Mouse (Mus musculus) liver, adult 2 months (tissue): ENCODE results near the gene Slc46a3. TPM values are rescaled to one million over a fixed set of nuclear protein-coding genes. Genes with fewer than 3 reads are reported as not detected.

Experiments used
- DNase-seq: peaks from one replicate; pipeline ENCODE4 v3.0.0-alpha.2; 2011; ENCODE audit warnings: low read depth, low spot score; ENCODE audit errors: extremely low read depth
- H3K27ac ChIP-seq: fragments of 200-500 bp; replicated peaks from 2 replicates; pipeline ENCODE4 v1.5.1; 2012; ENCODE audit warnings: low read depth, mild to moderate bottlenecking, control low read depth, inconsistent platforms, low read length; ENCODE audit not compliant: insufficient read depth
- H3K27me3 ChIP-seq: fragments of 200-500 bp; 2 replicates; pipeline ENCODE4 v1.6.1; 2012; ENCODE audit warnings: mild to moderate bottlenecking, moderate library complexity, low read length, inconsistent platforms; ENCODE audit not compliant: control insufficient read depth, insufficient read depth
- H3K36me3 ChIP-seq: fragments of 200-500 bp; 2 replicates; pipeline ENCODE4 v1.6.1; 2012; ENCODE audit warnings: low read length, inconsistent platforms; ENCODE audit not compliant: control insufficient read depth, insufficient read depth
- H3K4me1 ChIP-seq: fragments of 200-500 bp; 2 replicates; pipeline ENCODE4 v1.6.1; 2011; ENCODE audit warnings: low read length; ENCODE audit not compliant: control insufficient read depth, insufficient read depth
- H3K4me3 ChIP-seq: fragments of 200-500 bp; 2 replicates; pipeline ENCODE4 v1.5.1; 2011; ENCODE audit warnings: low read depth, mild to moderate bottlenecking, control low read depth, low read length, moderate library complexity; ENCODE audit not compliant: insufficient read depth
- H3K79me2 ChIP-seq: fragments of 200-500 bp; 2 replicates; pipeline ENCODE4 v1.6.1; 2012; ENCODE audit warnings: inconsistent platforms, mild to moderate bottlenecking, low read length, moderate library complexity; ENCODE audit not compliant: control insufficient read depth, insufficient read depth
- H3K9ac ChIP-seq: fragments of 200-500 bp; 2 replicates; pipeline ENCODE4 v1.6.1; 2012; ENCODE audit warnings: low read depth, mild to moderate bottlenecking, control low read depth, inconsistent platforms, low read length
- CTCF ChIP-seq: fragments of 200-500 bp; IDR thresholded peaks from 2 replicates; pipeline ENCODE4 v1.5.1; 2011; ENCODE audit warnings: low read depth, low read length, control low read depth
- POLR2A ChIP-seq: fragments of 200-500 bp; IDR thresholded peaks from 2 replicates; pipeline ENCODE4 v1.6.1; 2011; ENCODE audit warnings: low read length, control low read depth; ENCODE audit not compliant: insufficient read depth; ENCODE audit errors: extremely low read depth
- WGBS: fragments of 180-500 bp; shearing (Covaris S2); methylation state at CpG from one replicate; pipeline ENCODE4 v1.1.7; 2018; 5-methylcytosine and 5-hydroxymethylcytosine counted together
- polyA plus RNA-seq: library from polyadenylated mRNA; depleted of rRNA; stranded (reverse); fragments of >200 nt; gene quantifications from 2 replicates; pipeline ENCODE4 v1.2.3, GENCODE M21; 2012; rRNA removed
- total RNA-seq: library from RNA; depleted of rRNA; stranded (reverse); fragments of >200 nt; gene quantifications from 2 replicates; pipeline ENCODE4 v1.2.3, GENCODE M21; 2014; rRNA removed

Slc46a3 gene
- total and polyA plus RNA-seq, 2 experiments, result 58.3 to 88.3 TPM

DNA sequence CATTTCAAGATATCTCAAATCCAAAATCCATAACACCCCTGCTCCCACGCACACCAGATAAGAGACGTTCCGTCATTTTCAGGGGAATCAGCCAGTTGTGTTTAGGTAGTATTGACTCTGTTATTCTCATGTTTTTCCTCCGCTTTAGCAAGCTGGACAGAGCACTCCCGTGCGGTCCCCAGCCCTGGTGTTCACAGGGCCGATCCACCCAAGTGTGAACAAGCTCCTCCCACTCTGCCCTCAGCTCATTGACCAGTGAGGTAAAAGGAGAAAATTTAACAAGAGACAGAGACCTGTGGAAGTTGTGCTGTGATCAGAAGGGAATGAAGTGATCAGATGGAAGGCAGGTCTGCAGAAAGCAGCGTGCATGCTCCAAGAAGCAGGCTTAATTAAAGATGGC lies 65.8 kb downstream of the Slc46a3 start:
- WGBS, result 91% methylated on average over 8 of the region's 8 CpGs
- H3K4me1 ChIP-seq, result no peaks in the 10 kb centered on the region; the same call in 1 of the 2 replicates
- no peaks in the 10 kb centered on the region for H3K79me2 ChIP-seq
- no peak for DNase-seq
- no peak overlapping the region for H3K27ac ChIP-seq
- no peak overlapping the region for H3K4me3 ChIP-seq
- no peak for TF ChIP-seq POLR2A
- TF ChIP-seq CTCF, result no peak
- H3K27me3 ChIP-seq, result no peaks in the 10 kb centered on the region
- H3K9ac ChIP-seq, result no peak overlapping the region
- H3K36me3 ChIP-seq, result no peaks in the 10 kb centered on the region

Other genes with a start within 250 kb of the Slc46a3 start
- 4.8 and 6.2 TPM in 2 replicates for gene Flt1, start 168.8 kb downstream of the Slc46a3 start, total RNA-seq
- 1.2 and 1.3 TPM in 2 replicates for gene Flt1, start 168.8 kb downstream of the Slc46a3 start, polyA plus RNA-seq
- gene Pomp, start 34.4 kb downstream of the Slc46a3 start, total RNA-seq, result 159 and 233 TPM in 2 replicates
- 71.0 and 101 TPM in 2 replicates for gene Pomp, start 34.4 kb downstream of the Slc46a3 start, polyA plus RNA-seq
- 0.18 and 0.94 TPM in 2 replicates for gene Mtus2, start 62.5 kb upstream of the Slc46a3 start, total RNA-seq
- gene Mtus2, start 62.5 kb upstream of the Slc46a3 start, polyA plus RNA-seq, result 0.66 and 2.0 TPM in 2 replicates